Mouse (Mus musculus) megakaryocyte, embryonic 14.5 days (primary cell): ENCODE results near the gene Lgr6.

Experiments
- FLI1 ChIP-seq: IDR thresholded peaks from 2 replicates; pipeline ENCODE4 v1.6.1; 2012; ENCODE audit warnings: low read length, inconsistent platforms, mixed read lengths
- GATA1 ChIP-seq: IDR thresholded peaks from 3 replicates; pipeline ENCODE4 v1.6.1; 2012; ENCODE audit warnings: mixed read lengths, low read length, inconsistent platforms, borderline replicate concordance

DNA sequence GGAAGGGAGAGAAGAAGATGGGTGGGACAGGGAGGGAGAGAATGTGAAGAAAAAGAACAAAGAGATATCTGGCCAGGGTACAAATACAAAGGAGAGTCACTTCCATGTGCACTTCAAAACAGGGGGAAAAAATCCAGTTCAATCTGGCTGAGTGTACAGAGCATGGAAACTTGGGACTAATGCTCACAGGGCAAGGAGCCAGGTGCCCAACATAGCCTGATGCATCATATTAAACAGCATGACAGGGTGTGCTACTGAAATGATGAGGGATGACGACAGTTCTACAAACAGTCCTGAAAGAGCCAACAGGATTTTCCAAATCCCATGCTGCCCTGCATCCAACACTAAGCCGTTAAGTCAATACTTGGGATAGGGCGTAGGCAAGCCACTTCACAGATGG, 155.1 kb downstream of the Lgr6 start:
- TF ChIP-seq GATA1 = no peak
- no peak for TF ChIP-seq FLI1
